In the genomic region with DNA sequence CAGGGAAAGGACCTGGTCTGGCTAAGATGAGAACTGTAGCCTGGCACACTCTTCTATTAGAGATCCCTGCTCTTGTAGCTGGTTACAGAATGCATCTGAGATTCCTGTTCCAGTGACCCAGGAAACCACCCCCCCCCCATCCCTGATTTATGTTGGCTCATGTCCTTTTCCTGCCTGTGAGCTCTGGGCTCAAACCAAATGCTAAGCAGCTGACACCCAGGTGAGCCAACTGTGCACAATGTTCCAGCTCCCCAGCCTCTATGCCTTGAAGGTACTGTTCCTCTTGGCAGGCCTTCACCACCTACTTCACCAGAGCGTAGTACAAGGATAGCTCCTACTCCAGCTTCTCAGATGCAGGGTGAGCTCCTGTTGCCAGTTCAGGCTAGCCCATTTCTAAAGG, we compare ENCODE assay signal across 9 mouse cellular contexts. TPM values are rescaled to one million over a fixed set of nuclear protein-coding genes. Genes with fewer than 3 reads are reported as not detected.
DNase-seq lines count a peak whose midpoint lies in the region; ATAC-seq lines count a peak whose summit lies in the region.
"Had no signal": no experiment of that assay in that cellular context is flagged by ENCODE, and none has a peak within 500 bp of the region (broad histone marks: within the 10 kb centered on the region; RNA-seq: fewer than 3 reads in every experiment).

No protein-coding gene starts in this region.

- H3K27ac ChIP-seq in forebrain, embryonic 14.5 days (ENCODE audit: low read depth, low read length): peak overlapping the region; percentile 76
- H3K27ac ChIP-seq in forebrain, embryonic 11.5 days (ENCODE audit: low read depth, low read length): no peak overlapping the region
- peak overlapping the region; percentile 55 for H3K27ac ChIP-seq in neural tube, embryonic 14.5 days (ENCODE audit: low read depth, low read length)

- H3K9ac ChIP-seq in forebrain, embryonic 14.5 days (ENCODE audit: low read length): no peak overlapping the region
- no peak overlapping the region for H3K9ac ChIP-seq in forebrain, embryonic 11.5 days (ENCODE audit: low read length)
- H3K9ac ChIP-seq in neural tube, embryonic 14.5 days (replicated peaks; ENCODE audit: low read depth, low read length): no peak overlapping the region

- H3K36me3 ChIP-seq in forebrain, embryonic 14.5 days (ENCODE audit: control insufficient read depth, insufficient read depth, low read length): no peaks in the 10 kb centered on the region
- H3K36me3 ChIP-seq in forebrain, embryonic 11.5 days (ENCODE audit: control insufficient read depth, insufficient read depth, low read length): no peaks in the 10 kb centered on the region
- H3K36me3 ChIP-seq in neural tube, embryonic 14.5 days (ENCODE audit: control insufficient read depth, insufficient read depth, low read length): no peaks in the 10 kb centered on the region

- H3K4me2 ChIP-seq in forebrain, embryonic 14.5 days (ENCODE audit: low read length): no peak overlapping the region
- no peak overlapping the region for H3K4me2 ChIP-seq in forebrain, embryonic 11.5 days (ENCODE audit: low read depth, low read length, severe bottlenecking)
- no peak overlapping the region for H3K4me2 ChIP-seq in neural tube, embryonic 14.5 days (ENCODE audit: low read depth, low read length)

- ATAC-seq in forebrain, embryonic 14.5 days: peak; percentile 8; the same call in 1 of the 2 replicates
- ATAC-seq in forebrain, embryonic 11.5 days (replicated peaks; ENCODE audit: low FRiP score): no peak
- ATAC-seq in neural tube, embryonic 14.5 days (ENCODE audit: low read depth): peak; percentile 12; the same call in 1 of the 2 replicates
- ATAC-seq in erythroblast, adult 5-6 weeks (replicated peaks; ENCODE audit: low FRiP score, poor library complexity, severe bottlenecking): no peak

- intact Hi-C loops in left cerebral cortex, postnatal 4 days (cut with DNase I): no loop called here
- intact Hi-C loops in heart, postnatal 14 days (cut with DNase I): no loop called here

- H3K4me3 ChIP-seq in forebrain, embryonic 14.5 days (ENCODE audit: low read depth, low read length): no peak overlapping the region
- no peak overlapping the region for H3K4me3 ChIP-seq in forebrain, embryonic 11.5 days (ENCODE audit: low read depth, low read length)
- no peak overlapping the region for H3K4me3 ChIP-seq in neural tube, embryonic 14.5 days (ENCODE audit: low read depth, low read length)

- DNase-seq in forebrain, embryonic 14.5 days (ENCODE audit: low spot score): peak; percentile 28
- no peak for DNase-seq in forebrain, embryonic 11.5 days (ENCODE audit: low spot score)
- DNase-seq in left cerebral cortex, postnatal 4 days: peak; percentile 33
- no peak for DNase-seq in left cerebral cortex, adult 18-20 months (ENCODE audit: low spot score in 2 of 2)
- peak; percentile 32 for DNase-seq in heart, postnatal 14 days
- DNase-seq in lung, adult 18-20 months: no peak

- 74% methylated on average over 1 of the region's 1 CpGs for WGBS in forebrain, embryonic 14.5 days
- WGBS in forebrain, embryonic 11.5 days: 85% methylated on average over 1 of the region's 1 CpGs
- WGBS in neural tube, embryonic 14.5 days: 73% methylated on average over 1 of the region's 1 CpGs

- no peaks in the 10 kb centered on the region for H3K27me3 ChIP-seq in forebrain, embryonic 14.5 days (replicated peaks; ENCODE audit: control insufficient read depth, insufficient read depth, low read length)
- no peaks in the 10 kb centered on the region for H3K27me3 ChIP-seq in forebrain, embryonic 11.5 days (ENCODE audit: control insufficient read depth, insufficient read depth, low read length)
- H3K27me3 ChIP-seq in neural tube, embryonic 14.5 days (ENCODE audit: control insufficient read depth, insufficient read depth, low read length): no peaks in the 10 kb centered on the region

- peaks cover 10% of the 10 kb centered on the region; the same call in 1 of the 2 replicates for H3K4me1 ChIP-seq in forebrain, embryonic 14.5 days (ENCODE audit: control insufficient read depth, insufficient read depth, low read length)
- no peaks in the 10 kb centered on the region for H3K4me1 ChIP-seq in forebrain, embryonic 11.5 days (replicated peaks; ENCODE audit: control insufficient read depth, insufficient read depth, low read length)
- H3K4me1 ChIP-seq in neural tube, embryonic 14.5 days (ENCODE audit: control insufficient read depth, insufficient read depth, low read length): peaks cover 6% of the 10 kb centered on the region; the same call in 1 of the 2 replicates

- H3K9me3 ChIP-seq in forebrain, embryonic 14.5 days (replicated peaks; ENCODE audit: control insufficient read depth, low read length): no peaks in the 10 kb centered on the region
- no peaks in the 10 kb centered on the region for H3K9me3 ChIP-seq in forebrain, embryonic 11.5 days (ENCODE audit: control insufficient read depth, low read length)
- no peaks in the 10 kb centered on the region for H3K9me3 ChIP-seq in neural tube, embryonic 14.5 days (ENCODE audit: control insufficient read depth, low read length)

RNA-seq across cellular contexts. Expression of a gene that starts 16.2 kb away (rescaled TPM):
- polyA plus RNA-seq in forebrain, embryonic 14.5 days (2014; fragmentation: Nextera tagmentation; extraction: Ambion mirVana): 2.7 and 3.0 TPM in 2 replicates
- 2.6 and 2.7 TPM in 2 replicates for polyA plus RNA-seq in forebrain, embryonic 11.5 days (2014; fragmentation: Nextera tagmentation; extraction: Ambion mirVana)
- 1 to 10 TPM; 3.9 to 4.3 TPM for total RNA-seq in left cerebral cortex, postnatal 4 days (2021)
- 1 to 10 TPM; 5.1 to 6.1 TPM for total RNA-seq in left cerebral cortex, adult 18-20 months (2021)
- total RNA-seq in heart, postnatal 14 days (2021): under 1 TPM in 1 of 2 experiments, not detected in 1; 0.38 TPM
- polyA plus RNA-seq in neural tube, embryonic 14.5 days (2014; fragmentation: Nextera tagmentation; extraction: Ambion mirVana): 1.9 and 2.7 TPM in 2 replicates
- 1.3 TPM in 1 of 2 replicates, not detected in the other for total RNA-seq in erythroblast, adult 5-6 weeks (2015; ENCODE audit: low replicate concordance)
- total RNA-seq in erythroblast, adult 5-6 weeks (2017; ENCODE audit: low replicate concordance): not detected in 2 replicates
- total RNA-seq: heart, postnatal 36 days had no signal

RNA-seq across cellular contexts. Expression of a gene that starts 30.7 kb away (rescaled TPM):
- not detected in 2 replicates for polyA plus RNA-seq in forebrain, embryonic 14.5 days (2014; fragmentation: Nextera tagmentation; extraction: Ambion mirVana)
- polyA plus RNA-seq in forebrain, embryonic 11.5 days (2014; fragmentation: Nextera tagmentation; extraction: Ambion mirVana): 0.11 TPM in 1 of 2 replicates, not detected in the other
- total RNA-seq in left cerebral cortex, postnatal 4 days (2021): under 1 TPM in 1 of 2 experiments, not detected in 1; 0.93 TPM
- 10 to 100 TPM; 15.4 to 25.0 TPM for total RNA-seq in left cerebral cortex, adult 18-20 months (2021)
- total RNA-seq in heart, postnatal 14 days (2021): 100 to 1,000 TPM; 118 to 123 TPM
- polyA plus RNA-seq in neural tube, embryonic 14.5 days (2014; fragmentation: Nextera tagmentation; extraction: Ambion mirVana): 0.26 and 0.40 TPM in 2 replicates
- total RNA-seq in erythroblast, adult 5-6 weeks (2015; ENCODE audit: low replicate concordance): not detected in 2 replicates
- not detected in 2 replicates for total RNA-seq in erythroblast, adult 5-6 weeks (2017; ENCODE audit: low replicate concordance)

RNA-seq across cellular contexts. Expression of a gene that starts 35.1 kb away (rescaled TPM):
- 114 and 151 TPM in 2 replicates for polyA plus RNA-seq in forebrain, embryonic 14.5 days (2014; fragmentation: Nextera tagmentation; extraction: Ambion mirVana)
- polyA plus RNA-seq in forebrain, embryonic 11.5 days (2014; fragmentation: Nextera tagmentation; extraction: Ambion mirVana): 170 and 184 TPM in 2 replicates
- total RNA-seq in left cerebral cortex, postnatal 4 days (2021): 10 to 100 TPM; 55.9 to 58.7 TPM
- 100 to 1,000 TPM in 1 of 2 experiments, 10 to 100 TPM in 1; 96.5 to 107 TPM for total RNA-seq in left cerebral cortex, adult 18-20 months (2021)
- 100 to 1,000 TPM; 203 to 224 TPM for total RNA-seq in heart, postnatal 14 days (2021)
- 135 and 159 TPM in 2 replicates for polyA plus RNA-seq in neural tube, embryonic 14.5 days (2014; fragmentation: Nextera tagmentation; extraction: Ambion mirVana)
- total RNA-seq in erythroblast, adult 5-6 weeks (2015; ENCODE audit: low replicate concordance): 8.8 and 12.5 TPM in 2 replicates
- 2.3 and 9.5 TPM in 2 replicates for total RNA-seq in erythroblast, adult 5-6 weeks (2017; ENCODE audit: low replicate concordance)

RNA-seq across cellular contexts. Expression of a gene that starts 45.6 kb away (rescaled TPM):
- polyA plus RNA-seq in forebrain, embryonic 14.5 days (2014; fragmentation: Nextera tagmentation; extraction: Ambion mirVana): 0.49 and 0.60 TPM in 2 replicates
- 0.08 and 0.11 TPM in 2 replicates for polyA plus RNA-seq in forebrain, embryonic 11.5 days (2014; fragmentation: Nextera tagmentation; extraction: Ambion mirVana)
- 1 to 10 TPM; 1.3 TPM for total RNA-seq in left cerebral cortex, postnatal 4 days (2021)
- 1 to 10 TPM; 6.2 to 7.2 TPM for total RNA-seq in left cerebral cortex, adult 18-20 months (2021)
- 1 to 10 TPM; 6.7 to 6.8 TPM for total RNA-seq in heart, postnatal 14 days (2021)
- polyA plus RNA-seq in neural tube, embryonic 14.5 days (2014; fragmentation: Nextera tagmentation; extraction: Ambion mirVana): 1.7 and 2.4 TPM in 2 replicates
- total RNA-seq in erythroblast, adult 5-6 weeks (2015; ENCODE audit: low replicate concordance): not detected in 2 replicates
- not detected in 2 replicates for total RNA-seq in erythroblast, adult 5-6 weeks (2017; ENCODE audit: low replicate concordance)

Comparison
In these comparisons a context has a peak if more than half of its experiments do, and no peak if none do; other contexts are left out.
1. ATAC-seq: peak in forebrain, embryonic 14.5 days (single experiment) and neural tube, embryonic 14.5 days (single experiment); none in forebrain, embryonic 11.5 days (single experiment) and erythroblast, adult 5-6 weeks (single experiment).
2. DNase-seq: peak in forebrain, embryonic 14.5 days (single experiment), left cerebral cortex, postnatal 4 days (single experiment) and heart, postnatal 14 days (2 of 2); none in forebrain, embryonic 11.5 days (single experiment), left cerebral cortex, adult 18-20 months (0 of 2) and lung, adult 18-20 months (0 of 2).
3. RNA of a gene that starts 30.7 kb away (total RNA-seq): 118 to 123 TPM in heart, postnatal 14 days and 15.4 to 25.0 TPM in left cerebral cortex, adult 18-20 months; 0.93 TPM in left cerebral cortex, postnatal 4 days and not detected in erythroblast, adult 5-6 weeks; every median in the first group is over 4 times any median in the second.
4. RNA of a gene that starts 35.1 kb away (total RNA-seq): 203 to 224 TPM in heart, postnatal 14 days, 96.5 to 107 TPM in left cerebral cortex, adult 18-20 months and 55.9 to 58.7 TPM in left cerebral cortex, postnatal 4 days; 2.3 to 12.5 TPM in erythroblast, adult 5-6 weeks; every median in the first group is over 4 times any median in the second.